Mouse (Mus musculus) spleen, adult 18-20 months (tissue): Measurements from ENCODE around the gene Smarcd1.

ENCODE experiments used
- DNase-seq, 2 experiments: peaks; one replicate each; pipeline ENCODE4 v3.0.0; 2022; ENCODE audit warnings: mixed read lengths in 2 of 2

The Smarcd1 gene

DNA sequence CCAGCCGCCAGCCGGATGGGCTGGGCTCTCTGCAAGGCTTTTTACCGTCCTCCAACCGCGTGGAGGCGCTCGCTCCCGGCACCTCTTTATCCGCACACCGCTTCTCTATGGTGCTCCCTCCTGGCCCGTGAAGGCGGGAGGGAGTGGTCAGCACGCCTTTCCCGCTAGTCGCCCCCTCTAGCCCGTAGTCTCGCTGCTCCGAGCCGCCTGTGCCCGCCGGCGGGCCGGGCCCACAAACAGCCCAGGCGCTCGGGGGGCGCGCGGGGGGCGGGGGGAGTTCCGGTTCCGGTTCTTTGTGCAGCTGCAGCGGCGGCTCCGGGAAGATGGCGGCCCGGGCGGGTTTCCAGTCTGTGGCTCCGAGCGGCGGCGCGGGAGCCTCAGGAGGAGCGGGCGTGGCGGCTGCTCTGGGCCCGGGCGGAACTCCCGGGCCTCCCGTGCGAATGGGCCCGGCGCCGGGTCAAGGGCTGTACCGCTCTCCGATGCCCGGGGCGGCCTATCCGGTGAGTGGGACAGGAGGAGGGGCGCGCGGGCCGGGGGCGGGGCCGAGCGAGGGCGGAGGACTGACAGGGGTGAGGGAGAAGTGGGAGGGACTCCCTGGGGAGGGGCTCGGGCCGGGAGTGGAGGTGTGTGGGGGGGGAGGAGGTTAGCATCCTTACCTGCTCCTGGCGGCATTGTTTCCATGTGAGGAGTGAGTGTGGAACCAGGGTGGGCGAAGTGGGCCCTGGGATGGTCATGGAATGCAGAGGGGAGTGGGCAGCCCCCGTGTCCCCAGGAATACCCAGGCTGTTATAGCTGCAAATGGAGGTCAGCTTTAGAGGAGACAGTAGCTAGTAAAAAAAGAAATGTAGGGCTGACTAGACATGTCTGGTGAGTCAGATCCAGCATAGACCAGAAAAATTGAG lies at the start of gene Smarcd1:
Gene Smarcd1, plus strand, starts transcription at position 131 of the 902 bp plus-strand sequence.
- peak; percentile 88 to 95 for DNase-seq

DNA sequence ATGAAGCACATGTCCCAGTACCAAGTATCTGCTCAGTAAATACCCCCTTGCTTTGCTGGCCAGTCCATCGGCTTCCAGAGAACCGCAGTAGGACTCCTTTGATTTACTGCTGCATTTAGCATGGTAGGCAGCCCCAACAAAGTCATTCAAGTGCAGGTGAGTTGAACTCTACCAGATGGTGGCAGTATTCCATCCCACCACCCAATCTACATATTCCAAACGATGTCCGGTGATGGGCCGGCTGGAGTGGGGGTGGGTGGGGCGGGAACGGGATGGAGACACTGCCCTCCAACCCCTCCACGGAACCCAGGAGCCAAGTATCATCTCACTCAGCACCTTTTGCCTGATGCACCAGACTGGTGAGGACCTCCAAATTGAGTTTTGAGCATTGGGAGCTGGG lies 48.6 kb upstream of the Smarcd1 start:
- DNase-seq, result no peak

DNA sequence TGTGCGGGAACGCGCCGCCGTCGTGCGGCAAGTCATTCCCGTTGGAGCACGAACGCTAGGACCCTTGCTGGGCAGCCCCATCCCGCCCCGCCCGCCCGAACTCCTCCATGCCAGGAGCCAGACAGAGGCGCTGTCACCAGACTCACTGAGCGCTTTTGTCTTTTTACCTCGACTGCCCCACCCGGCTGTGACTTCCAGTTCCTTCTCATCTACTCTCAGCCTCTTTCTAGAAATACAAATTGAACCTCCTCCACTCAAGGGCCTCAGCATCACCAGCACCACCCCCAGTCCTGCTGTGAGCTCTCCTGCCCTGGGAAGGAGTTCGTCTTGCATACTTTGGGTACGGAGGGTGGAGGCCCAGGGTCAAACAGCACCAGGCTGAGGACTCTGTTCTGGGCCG lies 48.1 kb upstream of the Smarcd1 start:
- DNase-seq, result no peak

DNA sequence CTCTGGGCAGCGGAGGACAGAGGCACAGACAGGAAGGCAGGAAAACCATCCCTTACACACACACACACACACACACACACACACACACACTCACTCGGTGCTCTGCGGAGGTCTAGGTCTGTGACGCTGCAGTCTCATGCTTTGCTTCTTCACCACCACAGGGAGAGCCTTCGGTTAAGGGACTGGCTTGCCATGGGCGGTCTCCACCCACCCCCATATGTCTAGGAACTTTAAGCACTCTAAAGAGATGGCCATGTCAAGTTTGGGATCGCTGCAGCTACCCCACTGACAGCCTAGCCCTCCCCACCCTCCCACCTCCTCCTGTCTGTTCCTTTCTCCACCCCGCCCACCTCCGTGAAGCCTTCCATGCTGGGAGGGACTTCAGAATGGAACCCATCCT lies 46.0 kb upstream of the Smarcd1 start:
- no peak for DNase-seq

DNA sequence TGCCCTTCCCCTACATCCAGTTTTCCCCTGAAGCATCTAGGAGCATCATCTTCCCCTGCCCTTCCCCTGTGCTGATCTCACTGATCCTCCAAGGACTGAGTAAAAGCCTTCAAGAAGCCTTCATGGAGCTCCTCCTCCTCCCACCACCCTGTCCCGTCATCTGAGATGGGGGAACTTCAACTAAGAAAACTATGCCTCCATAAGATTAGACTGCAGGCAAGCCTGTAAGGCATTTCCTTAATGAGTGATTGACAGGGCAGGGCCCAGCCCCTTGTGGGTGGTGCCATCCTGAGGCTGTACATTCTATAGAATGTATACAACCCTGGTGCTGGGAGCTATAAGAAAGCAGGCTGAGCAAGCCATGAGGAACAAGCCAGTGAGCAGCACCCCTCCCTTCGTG lies 43.5 kb upstream of the Smarcd1 start:
- no peak for DNase-seq

DNA sequence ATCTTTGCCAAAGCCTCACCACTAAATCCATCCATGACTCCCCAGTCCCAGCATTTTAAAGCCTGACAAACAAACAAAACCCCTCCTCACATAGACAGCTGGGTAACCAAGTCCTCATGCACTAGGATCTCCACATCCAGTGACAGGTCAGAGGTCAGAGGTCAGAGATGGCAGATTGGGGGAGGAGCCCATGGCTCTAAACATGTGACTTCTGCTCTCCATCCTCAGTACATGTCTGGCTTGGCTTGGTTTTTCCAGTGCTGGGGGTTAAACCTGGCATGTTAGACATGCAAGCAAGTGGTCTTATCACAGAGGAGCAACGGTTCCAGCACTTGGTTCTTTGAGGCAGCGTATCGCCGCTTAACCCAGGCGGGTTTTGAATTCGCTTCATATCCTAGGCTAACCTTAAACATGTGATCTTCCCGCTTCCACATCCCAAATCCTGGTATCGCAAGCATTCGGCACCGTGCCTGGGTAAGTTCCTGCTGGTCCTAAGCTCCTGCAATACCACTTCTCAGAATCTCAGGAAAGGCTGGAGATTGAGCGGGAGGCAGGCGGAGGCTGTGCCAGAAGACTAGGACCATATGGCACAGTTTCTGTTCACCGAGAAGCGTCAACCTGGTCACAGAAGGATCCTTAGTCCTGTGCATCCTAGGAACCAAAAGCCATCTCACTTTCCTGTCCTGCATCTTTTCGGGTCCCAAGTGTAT lies 40.7 kb upstream of the Smarcd1 start:
- no peak for DNase-seq

DNA sequence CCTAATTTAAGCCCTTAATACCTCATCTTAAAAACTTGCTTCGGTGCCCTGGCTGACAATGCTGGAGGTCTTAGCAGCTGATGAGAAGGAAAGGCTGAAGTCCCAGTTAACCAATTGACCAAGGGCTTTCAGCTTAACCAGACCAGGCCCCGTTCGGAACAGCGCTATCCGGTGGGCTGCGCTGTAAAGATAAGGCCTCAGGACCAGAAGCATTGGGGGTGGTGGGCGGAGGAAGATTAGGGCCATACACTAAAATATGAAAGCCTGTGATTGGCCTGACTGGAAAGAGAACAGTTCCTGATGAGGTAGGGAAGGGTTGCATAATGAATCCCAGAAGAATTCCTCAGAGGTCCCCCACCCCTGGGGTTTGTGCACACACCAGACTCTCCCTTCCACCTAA lies 39.6 kb upstream of the Smarcd1 start:
- no peak for DNase-seq

DNA sequence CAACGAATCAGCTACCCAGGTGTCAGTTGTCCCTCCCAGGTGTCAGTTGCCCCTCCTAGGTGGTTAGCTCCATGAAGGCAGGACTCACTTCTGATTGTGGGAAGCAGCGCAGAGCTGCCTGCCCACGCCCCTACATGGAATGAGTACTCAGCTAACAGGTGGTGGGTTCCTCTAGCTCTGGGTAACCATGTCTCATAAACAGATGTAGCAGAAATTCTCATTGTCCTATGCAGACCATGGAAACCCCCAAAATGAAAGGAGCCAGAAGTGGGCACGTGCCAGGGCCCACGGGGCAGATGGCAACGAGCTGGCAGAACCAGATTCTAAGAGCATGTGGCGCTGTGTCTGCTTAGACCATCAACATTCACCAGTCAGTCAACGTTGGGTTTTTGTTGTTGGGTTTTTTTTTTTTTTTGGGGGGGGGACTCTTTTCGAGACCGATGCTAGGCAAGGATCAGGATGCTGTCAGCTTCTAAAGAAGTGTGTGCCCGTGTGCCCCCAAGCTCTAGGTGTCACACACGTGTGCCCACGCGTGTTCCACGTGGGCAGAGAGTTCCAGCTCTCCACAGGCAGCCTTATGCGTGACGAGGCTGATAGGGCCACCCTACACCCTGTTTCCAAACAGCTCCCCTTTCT lies 37.8 kb upstream of the Smarcd1 start:
- no peak for DNase-seq

DNA sequence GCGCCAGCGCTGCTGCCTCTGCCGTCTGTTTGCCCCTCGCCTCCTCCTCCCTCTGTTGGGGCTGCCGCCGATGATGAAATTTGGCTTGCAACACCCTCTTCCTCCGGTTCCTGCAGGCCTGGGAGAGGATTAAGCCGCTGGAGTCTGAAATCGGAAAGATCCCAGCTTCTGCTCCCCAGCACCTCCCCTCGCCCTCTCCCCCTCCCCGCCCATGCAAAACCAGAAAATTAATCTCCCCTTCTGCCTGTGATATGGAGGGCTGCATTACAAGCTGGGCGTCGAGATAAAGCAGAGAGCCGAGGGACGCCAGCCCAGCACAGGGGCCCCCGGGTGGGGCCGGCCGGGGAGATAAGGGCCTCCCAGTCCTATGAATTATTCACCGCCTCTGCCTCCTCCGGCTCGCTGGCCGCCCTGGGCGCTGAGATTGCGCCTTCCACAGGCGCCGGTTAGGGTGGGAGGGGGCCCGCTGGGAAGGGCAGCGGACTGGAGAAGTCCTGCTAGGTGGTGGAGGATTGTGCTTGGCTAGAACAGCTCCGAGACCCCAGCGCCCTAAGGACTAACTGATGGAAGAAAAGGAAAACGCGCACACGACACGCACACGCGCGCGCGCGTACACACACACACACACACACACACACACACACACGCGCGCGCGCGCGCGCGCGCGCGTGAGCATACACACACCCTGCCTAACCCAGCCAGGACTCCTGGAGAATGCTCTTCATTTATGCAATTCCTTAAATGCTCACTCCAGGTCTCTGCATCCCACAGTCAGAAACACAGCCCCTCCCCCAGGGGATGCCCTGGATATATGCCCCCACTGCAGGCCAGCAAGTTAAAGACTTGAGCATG lies 37.1 kb upstream of the Smarcd1 start:
- no peak for DNase-seq

DNA sequence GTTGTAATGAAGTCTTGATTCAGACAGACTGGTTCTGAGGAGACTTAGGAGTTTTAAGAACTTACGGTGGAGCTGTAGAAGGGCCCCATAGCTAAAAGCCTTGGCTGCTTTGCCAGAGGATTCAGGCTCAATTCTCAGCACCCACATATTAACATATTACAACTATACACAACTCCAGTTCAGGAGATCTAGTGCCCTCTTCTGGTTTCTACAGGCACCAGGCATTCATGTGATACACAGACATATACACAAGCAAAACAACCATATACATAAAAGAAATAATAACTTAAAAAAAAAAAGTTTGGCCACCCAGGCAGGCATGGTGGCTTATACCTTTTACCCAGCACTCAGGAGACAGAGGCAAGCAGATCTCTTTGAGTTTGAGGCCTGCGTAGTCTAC lies 34.4 kb upstream of the Smarcd1 start:
- DNase-seq, result no peak

DNA sequence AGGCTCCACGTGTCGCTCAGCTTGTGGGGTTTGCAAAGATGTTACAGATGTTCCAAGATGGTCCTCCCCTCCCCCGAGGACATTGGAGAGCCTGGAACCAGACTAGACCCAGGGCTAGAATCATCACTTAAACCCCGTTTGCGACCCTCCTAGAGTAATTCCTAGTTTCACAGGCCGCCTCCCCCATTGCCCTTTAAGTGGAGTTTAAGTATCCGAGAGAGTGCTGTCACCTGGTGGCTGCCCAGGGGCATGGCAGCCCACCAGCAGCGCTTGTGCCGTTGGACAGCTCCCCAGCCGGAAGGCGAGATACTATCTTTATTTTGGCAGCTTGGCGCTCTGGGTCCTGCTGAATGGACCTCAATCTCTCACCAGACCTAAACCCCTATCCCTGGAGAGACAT lies 33.0 kb upstream of the Smarcd1 start:
- peak; percentile 43 to 73 for DNase-seq

DNA sequence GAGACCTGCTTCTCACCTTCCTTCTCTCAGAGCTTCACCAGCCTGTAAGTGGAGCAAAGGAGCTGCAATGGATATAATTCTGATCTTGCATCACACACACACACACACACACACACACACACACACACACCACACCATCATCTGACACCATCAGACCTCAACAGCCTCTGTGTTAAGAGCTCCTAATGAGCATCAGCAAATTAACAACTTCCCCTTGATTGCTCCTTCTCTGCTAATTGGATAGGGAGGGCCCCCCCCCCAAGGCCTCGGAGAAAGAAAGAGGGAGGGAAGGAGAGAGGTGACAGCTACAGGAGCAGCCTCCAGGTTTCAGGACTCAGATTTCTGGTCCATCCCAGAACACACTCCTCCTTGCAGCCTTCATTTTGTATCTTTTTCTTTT lies 32.5 kb upstream of the Smarcd1 start:
- DNase-seq, result no peak

DNA sequence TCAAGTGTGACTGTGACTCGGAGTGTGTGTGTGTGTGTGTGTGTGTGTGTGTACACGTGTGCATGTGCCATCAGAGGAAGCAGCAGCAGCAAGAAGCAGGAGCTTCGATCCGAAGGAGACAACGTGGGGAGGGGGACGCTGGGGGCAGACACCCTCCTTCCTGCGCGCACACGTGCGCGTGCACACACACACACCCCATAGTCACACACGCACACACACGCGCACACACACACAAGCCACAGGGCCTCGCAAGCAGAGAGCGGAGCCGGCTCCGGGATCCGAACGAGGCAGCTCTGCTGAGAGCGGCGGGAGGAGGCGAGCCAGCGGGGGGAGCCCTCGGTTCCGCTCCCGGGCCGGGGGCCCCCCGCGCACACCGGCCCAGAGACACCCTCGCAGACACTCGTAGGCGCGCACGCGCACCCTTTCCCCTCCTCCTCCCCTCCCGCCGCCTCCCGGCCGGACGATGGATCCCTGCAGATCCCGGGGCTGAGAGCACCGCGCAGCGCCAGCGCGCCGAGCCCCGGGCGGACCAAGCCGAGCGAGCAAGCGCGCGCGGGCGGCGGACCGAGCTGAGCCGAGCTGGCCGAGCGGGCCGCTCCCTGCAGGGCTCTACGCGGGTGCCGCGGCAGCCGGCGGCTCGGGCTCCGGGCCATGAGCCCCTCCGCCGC lies 31.6 kb upstream of the Smarcd1 start, which contains the start of gene Asic1:
Gene Asic1, plus strand, starts transcription at position 215 of the 668 bp plus-strand sequence.
- DNase-seq, result no peak

DNA sequence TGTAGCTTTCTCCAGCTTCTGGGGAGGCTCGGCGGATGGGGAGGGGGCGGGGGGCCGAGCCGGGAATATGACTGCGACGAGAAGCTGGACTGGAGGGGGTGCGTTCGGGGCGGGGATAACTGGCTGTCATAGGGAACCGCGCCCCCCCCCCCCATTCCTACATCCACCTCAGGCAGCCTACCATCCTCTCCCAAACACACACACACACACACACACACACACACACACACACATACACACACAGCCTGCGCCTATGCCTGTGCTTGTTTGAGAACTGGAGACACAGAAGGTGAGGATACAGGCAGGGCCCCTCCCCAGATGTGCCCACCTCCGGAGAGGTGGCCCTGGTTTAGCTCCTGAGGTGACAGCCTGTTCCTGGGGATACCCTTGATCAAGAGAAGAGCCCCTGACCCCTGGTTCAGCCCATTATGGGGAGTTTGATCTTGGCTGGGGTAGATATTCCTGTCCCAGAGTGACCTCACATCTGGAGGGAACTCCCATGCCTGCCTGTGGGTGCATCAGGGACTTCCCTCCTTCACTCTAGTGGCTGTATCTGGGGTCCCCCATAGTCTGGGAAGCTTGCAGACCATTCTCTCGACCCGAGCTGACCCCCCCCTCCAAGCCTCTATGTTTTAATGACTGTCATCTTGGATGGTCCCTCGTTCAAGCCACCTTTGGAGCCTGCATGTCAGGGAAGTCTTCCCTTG lies 30.8 kb upstream of the Smarcd1 start:
- DNase-seq, result no peak

DNA sequence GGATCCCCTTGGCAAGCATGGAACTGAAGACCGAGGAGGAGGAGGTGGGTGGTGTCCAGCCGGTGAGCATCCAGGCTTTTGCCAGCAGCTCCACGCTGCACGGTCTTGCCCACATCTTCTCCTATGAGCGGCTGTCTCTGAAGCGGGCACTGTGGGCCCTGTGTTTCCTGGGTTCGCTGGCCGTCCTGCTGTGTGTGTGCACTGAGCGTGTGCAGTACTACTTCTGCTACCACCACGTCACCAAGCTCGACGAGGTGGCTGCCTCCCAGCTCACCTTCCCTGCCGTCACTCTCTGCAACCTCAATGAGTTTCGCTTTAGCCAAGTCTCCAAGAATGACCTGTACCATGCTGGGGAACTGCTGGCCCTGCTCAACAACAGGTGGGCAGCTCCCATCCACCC lies 30.1 kb upstream of the Smarcd1 start:
- DNase-seq, result no peak

DNA sequence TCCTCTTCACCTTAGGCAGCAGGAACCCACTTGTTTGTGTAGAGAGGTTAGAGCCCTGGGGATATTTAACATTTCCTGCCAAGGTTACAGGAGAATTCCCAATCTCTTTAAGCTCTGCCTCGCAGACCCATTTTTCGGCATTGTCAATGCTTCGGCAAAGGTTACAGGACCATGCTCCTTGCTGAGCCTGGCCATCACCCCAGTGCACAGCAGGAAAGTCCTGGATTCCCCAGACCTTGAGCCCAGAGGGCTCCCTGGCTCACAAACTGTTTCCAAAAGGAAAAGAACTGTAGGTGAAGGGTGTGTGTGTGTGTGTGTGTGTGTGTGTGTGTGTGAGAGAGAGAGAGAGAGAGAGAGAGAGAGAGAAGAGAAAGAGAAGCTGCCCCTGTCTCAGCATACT lies 27.1 kb upstream of the Smarcd1 start:
- DNase-seq, result no peak

DNA sequence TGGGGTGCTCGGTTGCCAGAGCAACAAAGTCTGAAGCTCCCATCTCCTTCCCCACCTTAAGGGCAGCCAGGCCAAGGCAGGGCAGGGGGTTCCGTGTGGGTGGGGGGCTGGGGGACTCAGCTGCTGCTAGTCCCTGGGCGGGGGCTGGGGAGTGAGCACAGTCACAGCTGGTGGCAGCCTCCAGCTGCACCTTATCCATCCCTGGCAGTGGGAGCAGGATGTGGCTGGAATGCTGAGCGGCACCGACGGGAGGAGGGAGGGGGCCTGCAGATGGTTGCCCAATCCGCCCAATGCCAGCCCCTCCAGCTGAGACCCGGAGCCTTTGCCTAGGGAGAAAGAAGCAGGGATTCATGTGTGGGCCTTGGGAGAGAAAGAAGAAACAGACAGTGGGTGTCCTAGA lies 24.8 kb upstream of the Smarcd1 start:
- DNase-seq, result no peak

DNA sequence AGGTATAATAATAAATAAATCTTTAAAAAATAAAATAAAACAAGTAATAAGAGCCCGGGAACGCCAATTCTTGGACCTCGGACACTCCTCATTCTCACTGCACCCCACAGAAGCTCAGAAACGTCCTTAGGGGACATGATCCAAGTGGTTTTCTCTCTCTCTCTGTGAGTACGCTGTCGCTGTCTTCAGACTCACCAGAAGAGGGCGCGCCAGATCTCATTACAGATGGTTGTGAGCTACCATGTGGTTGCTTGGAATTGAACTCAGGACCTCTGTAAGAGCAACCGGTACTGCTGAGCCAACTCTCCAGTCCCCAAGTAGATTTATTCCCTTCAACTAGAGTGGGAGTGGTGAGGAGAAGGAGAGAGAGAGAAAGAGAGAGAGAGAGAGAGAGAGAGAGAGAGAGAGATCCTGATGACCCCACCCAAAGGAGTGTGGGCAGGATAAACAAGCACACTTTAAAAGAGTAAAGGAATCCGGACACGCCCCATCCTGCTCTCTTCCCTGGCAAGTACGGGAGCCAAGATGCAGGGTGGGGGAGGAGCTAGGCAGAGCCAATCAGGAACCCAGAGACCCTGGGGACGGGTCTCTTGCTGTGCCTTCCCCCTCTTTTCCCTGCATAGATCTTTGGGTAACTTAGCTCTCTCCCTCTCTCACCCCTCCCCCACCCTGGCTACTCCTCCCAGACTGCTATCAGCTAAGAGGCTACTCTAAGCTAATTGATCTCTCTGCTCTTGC lies 23.7 kb upstream of the Smarcd1 start:
- peak in 1 of 2 experiments; percentile 23 for DNase-seq

DNA sequence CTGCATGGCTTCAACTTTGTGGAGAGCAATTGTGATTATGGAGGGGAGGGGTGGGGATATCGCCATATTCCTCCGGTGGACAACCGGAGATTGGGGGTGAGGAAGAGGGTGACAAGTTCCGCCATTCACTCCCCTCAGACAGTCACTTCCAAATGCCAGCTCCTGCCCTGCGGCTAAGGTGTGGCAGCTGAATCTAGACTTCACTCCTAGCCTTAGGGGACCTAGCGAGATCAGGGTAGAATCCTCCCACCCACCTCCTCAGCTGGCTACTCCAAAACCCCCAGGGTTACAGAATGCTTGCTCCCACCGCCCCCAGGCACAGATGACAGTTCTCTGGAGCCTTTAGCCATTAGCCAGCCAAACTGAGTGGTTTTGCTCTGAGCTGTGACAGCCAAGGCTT lies 22.9 kb upstream of the Smarcd1 start:
- no peak for DNase-seq

DNA sequence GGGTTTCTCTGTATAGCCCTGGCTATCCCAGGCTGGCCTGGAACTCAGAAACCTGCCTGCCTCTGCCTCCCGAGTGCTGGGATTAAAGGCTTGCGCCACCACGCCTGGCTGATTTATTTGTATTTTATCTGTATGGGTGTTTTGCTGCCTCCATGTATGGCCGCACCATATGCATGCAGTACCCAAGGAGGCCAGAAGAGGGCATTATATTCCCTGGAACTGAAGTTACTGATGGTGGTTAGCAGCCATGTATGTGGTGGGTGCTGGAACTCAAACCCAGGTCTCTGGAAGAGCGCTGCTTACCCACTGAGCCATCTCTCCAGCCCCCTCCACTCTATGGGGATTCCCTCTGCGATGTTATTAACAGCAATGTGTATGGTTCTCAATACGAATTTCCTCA lies 19.0 kb upstream of the Smarcd1 start:
- DNase-seq, result no peak

DNA sequence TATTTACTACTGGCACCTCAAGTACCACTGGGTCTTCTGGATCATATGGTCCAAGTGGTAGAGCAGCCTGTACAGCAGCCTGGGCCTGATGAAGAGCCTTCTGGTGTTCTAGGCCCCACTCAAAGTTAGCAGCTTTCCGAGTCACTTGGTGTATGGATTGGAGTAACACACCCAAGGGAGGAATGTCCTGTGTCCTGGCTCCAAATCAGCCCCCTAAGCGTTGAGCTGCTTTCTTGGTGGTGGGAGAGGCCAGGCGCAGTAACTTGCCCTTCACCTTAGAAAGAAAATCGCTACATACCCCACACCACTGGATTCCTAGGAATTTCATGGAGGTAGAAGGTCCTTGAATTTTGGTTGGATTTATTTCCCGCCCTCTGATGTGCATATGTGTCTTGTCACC lies 17.8 kb upstream of the Smarcd1 start:
- no peak for DNase-seq
